ENCODE assay signal across 10 mouse cellular contexts in the genomic region with DNA sequence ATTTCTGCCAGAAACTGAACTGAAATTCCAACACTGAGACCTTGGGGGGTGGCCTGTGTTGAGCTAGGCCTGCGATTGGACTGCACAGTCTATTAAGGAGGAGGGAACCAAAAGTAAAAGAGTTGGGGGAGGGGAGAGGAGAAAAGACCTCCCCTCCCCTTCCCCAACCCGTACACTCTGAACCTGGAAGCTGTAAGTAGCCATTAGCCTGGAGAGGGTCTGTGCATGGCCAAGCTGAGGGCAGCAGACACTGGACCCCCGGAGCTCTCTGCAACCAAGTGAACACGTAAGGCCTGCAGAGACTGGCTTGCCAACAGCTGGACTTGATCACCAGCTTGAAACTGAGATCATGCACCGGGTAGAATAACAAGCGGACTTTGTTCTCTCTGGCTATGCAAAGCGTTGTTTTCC. TPM values are rescaled to one million over a fixed set of nuclear protein-coding genes. Genes with fewer than 3 reads are reported as not detected.
A peak's percentile ranks its signal among the peaks of the same experiment; 100 is the strongest.
DNase-seq lines count a peak whose midpoint lies in the region; ATAC-seq and TF ChIP-seq lines count a peak whose summit lies in the region.
"Had no signal": no experiment of that assay in that cellular context is flagged by ENCODE, and none has a peak within 500 bp of the region (broad histone marks: within the 10 kb centered on the region; RNA-seq: fewer than 3 reads in every experiment).

TSS of gene Olfml1 (plus strand) at position 186 of the 411 bp plus-strand sequence.

- 0 out of 2 replicates have a peak, but pooled peaks cover 3% of the 10 kb centered on the region for H3K9me3 ChIP-seq in intestine, embryonic 14.5 days (ENCODE audit: control insufficient read depth, low read length)
- H3K9me3 ChIP-seq: midbrain, embryonic 12.5 days had no signal

- H3K4me1 ChIP-seq in spleen, adult 2 months (ENCODE audit: control insufficient read depth, insufficient read depth, insufficient read length) = no peaks in the 10 kb centered on the region
- H3K4me1 ChIP-seq in intestine, embryonic 14.5 days (replicated peaks; ENCODE audit: control insufficient read depth, insufficient read depth, low read length) = no peaks in the 10 kb centered on the region; the same call in 1 of the 2 replicates
- H3K4me1 ChIP-seq: midbrain, embryonic 12.5 days had no signal

- H3K9ac ChIP-seq in intestine, embryonic 14.5 days (ENCODE audit: low read length) = peak within 1 kb of the TSS; percentile 27
- H3K9ac ChIP-seq: midbrain, embryonic 12.5 days had no signal

- no peaks in the 10 kb centered on the region for H3K36me3 ChIP-seq in spleen, adult 2 months (ENCODE audit: control insufficient read depth, insufficient read depth, low read length)
- H3K36me3 ChIP-seq in intestine, embryonic 14.5 days (ENCODE audit: control insufficient read depth, insufficient read depth, low read length) = peaks cover 10% of the 10 kb centered on the region; the same call in 1 of the 2 replicates
- H3K36me3 ChIP-seq: midbrain, embryonic 12.5 days had no signal

- peak within 1 kb of the TSS; percentile 38; the same call in 1 of the 2 replicates for H3K4me3 ChIP-seq in spleen, adult 2 months (ENCODE audit: extremely low read depth, insufficient read depth, insufficient read length)
- H3K4me3 ChIP-seq in intestine, embryonic 14.5 days (ENCODE audit: low read depth, low read length) = peak within 1 kb of the TSS; percentile 43
- H3K4me3 ChIP-seq: midbrain, embryonic 12.5 days had no signal

- H3K27me3 ChIP-seq in spleen, adult 2 months (ENCODE audit: control insufficient read depth, insufficient read depth, low read length) = no peaks in the 10 kb centered on the region
- no peaks in the 10 kb centered on the region for H3K27me3 ChIP-seq in intestine, embryonic 14.5 days (replicated peaks; ENCODE audit: control insufficient read depth, insufficient read depth, low read length)
- H3K27me3 ChIP-seq: midbrain, embryonic 12.5 days had no signal

- H3K4me2 ChIP-seq in intestine, embryonic 14.5 days (ENCODE audit: low read length) = peak within 1 kb of the TSS; percentile 53
- H3K4me2 ChIP-seq: midbrain, embryonic 12.5 days had no signal

- H3K27ac ChIP-seq in spleen, adult 2 months (ENCODE audit: insufficient read depth, low read length) = peak within 1 kb of the TSS; percentile 28; the same call in 1 of the 2 replicates
- peak within 1 kb of the TSS; percentile 87 for H3K27ac ChIP-seq in intestine, embryonic 14.5 days (ENCODE audit: low read depth)
- H3K27ac ChIP-seq: midbrain, embryonic 12.5 days had no signal

- peak; percentile 85 for ATAC-seq in intestine, embryonic 14.5 days (replicated peaks; ENCODE audit: low FRiP score, low TSS enrichment, low read depth)
- ATAC-seq in megakaryocyte-erythroid progenitor cell, adult 5-6 weeks (replicated peaks; ENCODE audit: low FRiP score, low TSS enrichment, poor library complexity, severe bottlenecking) = no peak

- TF ChIP-seq CTCF in spleen, adult 2 months (IDR thresholded peaks at IDR 0.05; ENCODE audit: extremely low read depth, insufficient read depth, insufficient read length, insufficient replicate concordance) = no peak

- TF ChIP-seq POLR2A in spleen, adult 2 months (IDR thresholded peaks at IDR 0.05; ENCODE audit: low read depth, low read length) = no peak

- DNase-seq in spleen, adult 2 months (ENCODE audit: low read depth in 1 of 2, low spot score in 2 of 2) = no peak
- no peak for DNase-seq in spleen, adult 18-20 months
- DNase-seq in gastrocnemius, postnatal 25 days = peak; percentile 42
- peak; percentile 84 for DNase-seq in intestine, embryonic 14.5 days (ENCODE audit: low spot score)
- DNase-seq in left cerebral cortex, adult 18-20 months (ENCODE audit: low spot score in 2 of 2) = no peak
- DNase-seq in lung, postnatal 10 days = peak; percentile 62
- DNase-seq in urinary bladder, postnatal 36 days (ENCODE audit: low spot score in 2 of 2) = peak; percentile 13 to 48

- 90% methylated on average over 7 of the region's 7 CpGs for WGBS in spleen, adult 2 months
- WGBS in intestine, embryonic 14.5 days = 9% methylated on average over 7 of the region's 7 CpGs

RNA-seq across cellular contexts. Expression of gene Olfml1, which starts in this region (rescaled TPM):
- polyA plus RNA-seq in spleen, adult 2 months (2012; rRNA removed) = 2.4 and 3.5 TPM in 2 replicates
- 1 to 10 TPM; 2.0 to 4.7 TPM for total RNA-seq in gastrocnemius, postnatal 25 days (2021)
- polyA plus RNA-seq in intestine, embryonic 14.5 days (2014; fragmentation: Nextera tagmentation; extraction: Ambion mirVana) = 18.6 and 24.3 TPM in 2 replicates
- 10 to 100 TPM; 10.3 to 10.8 TPM for total RNA-seq in left cerebral cortex, adult 18-20 months (2021)
- total RNA-seq in megakaryocyte-erythroid progenitor cell, adult 5-6 weeks (2014; fragmentation: Nextera tagmentation) = not detected in 2 replicates
- total RNA-seq in megakaryocyte-erythroid progenitor cell, adult 5-6 weeks (2017) = not detected in 2 replicates
- total RNA-seq: MEL had no signal

Comparison
In these comparisons a context has a peak if more than half of its experiments do, and no peak if none do; other contexts are left out.
1. DNase-seq: peak in gastrocnemius, postnatal 25 days (single experiment), intestine, embryonic 14.5 days (single experiment), lung, postnatal 10 days (single experiment) and urinary bladder, postnatal 36 days (2 of 2); none in spleen, adult 2 months (0 of 2), spleen, adult 18-20 months (0 of 2) and left cerebral cortex, adult 18-20 months (0 of 2).